8 mouse cellular contexts compared by ENCODE assay signal in genomic region chr1:74900341-74901285, GRCm38 (mm10). TPM values are rescaled to one million over a fixed set of nuclear protein-coding genes. Genes with fewer than 3 reads are reported as not detected.
DNase-seq lines count a peak whose midpoint lies in the region; ATAC-seq and TF ChIP-seq lines count a peak whose summit lies in the region.

No protein-coding gene starts in this region.

- 1% methylated on average over 57 of the region's 66 CpGs for WGBS in forebrain, postnatal 0 days
- WGBS in limb, embryonic 11.5 days = under 1% methylated on average over 64 of the region's 66 CpGs
- WGBS in midbrain, embryonic 14.5 days = under 1% methylated on average over 66 of the region's 66 CpGs

- H3K9ac ChIP-seq in forebrain, postnatal 0 days = no peak overlapping the region
- no peak overlapping the region for H3K9ac ChIP-seq in limb, embryonic 11.5 days (ENCODE audit: low read length)
- H3K9ac ChIP-seq in midbrain, embryonic 14.5 days (replicated peaks; ENCODE audit: low read length) = peak overlapping the region; percentile 29; the same call in 1 of the 2 replicates

- H3K4me3 ChIP-seq in forebrain, postnatal 0 days (ENCODE audit: low read depth, low read length) = peak overlapping the region; percentile 25
- peak overlapping the region; percentile 17 for H3K4me3 ChIP-seq in limb, embryonic 11.5 days (ENCODE audit: low read depth, low read length)
- H3K4me3 ChIP-seq in midbrain, embryonic 14.5 days (replicated peaks; ENCODE audit: low read depth, low read length) = peak overlapping the region; percentile 34

- no peak for TF ChIP-seq CTCF in forebrain, postnatal 0 days (IDR thresholded peaks at IDR 0.05; ENCODE audit: low read depth)

- no peaks in the 10 kb centered on the region for H3K36me3 ChIP-seq in forebrain, postnatal 0 days (ENCODE audit: insufficient read depth)
- no peaks in the 10 kb centered on the region for H3K36me3 ChIP-seq in limb, embryonic 11.5 days (ENCODE audit: control insufficient read depth, insufficient read depth, low read length)
- H3K36me3 ChIP-seq in midbrain, embryonic 14.5 days (ENCODE audit: control insufficient read depth, insufficient read depth, low read length) = no peaks in the 10 kb centered on the region

- ATAC-seq in forebrain, postnatal 0 days = 0 out of 2 replicates have a peak, but pooled peaks have one; percentile 21
- ATAC-seq in limb, embryonic 11.5 days (ENCODE audit: insufficient number of reproducible peaks, low FRiP score, low TSS enrichment, low read depth) = no peak
- ATAC-seq in midbrain, embryonic 14.5 days (ENCODE audit: low FRiP score, low TSS enrichment) = no peak

- peak overlapping the region; percentile 49 for H3K4me2 ChIP-seq in forebrain, postnatal 0 days (ENCODE audit: low read depth)
- peak overlapping the region; percentile 59 for H3K4me2 ChIP-seq in limb, embryonic 11.5 days (ENCODE audit: low read depth, severe bottlenecking)
- peak overlapping the region; percentile 63 for H3K4me2 ChIP-seq in midbrain, embryonic 14.5 days (ENCODE audit: low read length)

- H3K4me1 ChIP-seq in forebrain, postnatal 0 days (ENCODE audit: insufficient read depth) = no peaks in the 10 kb centered on the region
- H3K4me1 ChIP-seq in limb, embryonic 11.5 days (ENCODE audit: control insufficient read depth, insufficient read depth, low read length) = peaks cover 18% of the 10 kb centered on the region
- peaks cover 9% of the 10 kb centered on the region for H3K4me1 ChIP-seq in midbrain, embryonic 14.5 days (ENCODE audit: control insufficient read depth, insufficient read depth, low read length)

- intact Hi-C loops in gastrocnemius, postnatal 14 days (cut with DNase I; ENCODE audit: low total_unique reads) = no loop called here
- intact Hi-C loops in heart, postnatal 36 days (cut with DNase I) = loop anchor here (2.0 kb wide), 1 partner anchor 18 kb away; no protein-coding TSS in a partner anchor

- DNase-seq in ovary, postnatal 36 days (ENCODE audit: low spot score) = peak; percentile 35
- DNase-seq in ovary, postnatal 10 days (ENCODE audit: low spot score) = no peak
- no peak for DNase-seq in forebrain, postnatal 0 days
- peak; percentile 57 for DNase-seq in limb, embryonic 11.5 days (ENCODE audit: low spot score)
- DNase-seq in midbrain, embryonic 14.5 days = peak; percentile 55
- DNase-seq in thymus, postnatal 25 days = no peak
- no peak for DNase-seq in gastrocnemius, postnatal 14 days
- no peak for DNase-seq in heart, postnatal 36 days

- H3K9me3 ChIP-seq in forebrain, postnatal 0 days (ENCODE audit: low read length) = no peaks in the 10 kb centered on the region
- H3K9me3 ChIP-seq in limb, embryonic 11.5 days (ENCODE audit: control insufficient read depth, low read length) = no peaks in the 10 kb centered on the region; the same call in 1 of the 2 replicates
- H3K9me3 ChIP-seq in midbrain, embryonic 14.5 days (ENCODE audit: control insufficient read depth, low read length) = no peaks in the 10 kb centered on the region

- peaks cover 58% of the 10 kb centered on the region for H3K27me3 ChIP-seq in forebrain, postnatal 0 days (ENCODE audit: insufficient read depth, low read length)
- peaks cover 69% of the 10 kb centered on the region for H3K27me3 ChIP-seq in limb, embryonic 11.5 days (ENCODE audit: control insufficient read depth, insufficient read depth, low read length)
- H3K27me3 ChIP-seq in midbrain, embryonic 14.5 days (ENCODE audit: control insufficient read depth, insufficient read depth, low read length) = peaks cover 52% of the 10 kb centered on the region

- no peak overlapping the region for H3K27ac ChIP-seq in forebrain, postnatal 0 days (ENCODE audit: low read depth, low read length)
- no peak overlapping the region for H3K27ac ChIP-seq in limb, embryonic 11.5 days (replicated peaks; ENCODE audit: low read depth, low read length)
- no peak overlapping the region for H3K27ac ChIP-seq in midbrain, embryonic 14.5 days (replicated peaks; ENCODE audit: low read depth, low read length)

RNA-seq across cellular contexts. Expression of gene Cryba2, which starts 7.7 kb away (rescaled TPM):
- not detected in 2 replicates for total RNA-seq in forebrain, postnatal 0 days (2014; rRNA removed)
- not detected in 2 replicates for polyA plus RNA-seq in forebrain, postnatal 0 days (2015; fragmentation: Nextera tagmentation; extraction: Ambion mirVana)
- not detected in 2 replicates for polyA plus RNA-seq in limb, embryonic 11.5 days (2014; fragmentation: Nextera tagmentation; extraction: Ambion mirVana)
- polyA plus RNA-seq in midbrain, embryonic 14.5 days (2014; fragmentation: Nextera tagmentation; extraction: Ambion mirVana) = 0.77 TPM in 1 of 2 replicates, not detected in the other
- total RNA-seq in gastrocnemius, postnatal 14 days (2021) = not detected
- not detected for total RNA-seq in heart, postnatal 36 days (2021)

RNA-seq across cellular contexts. Expression of gene Fev, which starts 15.4 kb away (rescaled TPM):
- total RNA-seq in forebrain, postnatal 0 days (2014; rRNA removed) = not detected in 2 replicates
- not detected in 2 replicates for polyA plus RNA-seq in forebrain, postnatal 0 days (2015; fragmentation: Nextera tagmentation; extraction: Ambion mirVana)
- not detected in 2 replicates for polyA plus RNA-seq in limb, embryonic 11.5 days (2014; fragmentation: Nextera tagmentation; extraction: Ambion mirVana)
- 3.0 and 3.3 TPM in 2 replicates for polyA plus RNA-seq in midbrain, embryonic 14.5 days (2014; fragmentation: Nextera tagmentation; extraction: Ambion mirVana)
- not detected for total RNA-seq in gastrocnemius, postnatal 14 days (2021)
- total RNA-seq in heart, postnatal 36 days (2021) = not detected

RNA-seq across cellular contexts. Expression of gene Cfap65, which starts 34.8 kb away (rescaled TPM):
- 2.1 and 3.4 TPM in 2 replicates for total RNA-seq in forebrain, postnatal 0 days (2014; rRNA removed)
- 0.52 and 1.1 TPM in 2 replicates for polyA plus RNA-seq in forebrain, postnatal 0 days (2015; fragmentation: Nextera tagmentation; extraction: Ambion mirVana)
- not detected in 2 replicates for polyA plus RNA-seq in limb, embryonic 11.5 days (2014; fragmentation: Nextera tagmentation; extraction: Ambion mirVana)
- polyA plus RNA-seq in midbrain, embryonic 14.5 days (2014; fragmentation: Nextera tagmentation; extraction: Ambion mirVana) = 0.13 and 0.34 TPM in 2 replicates
- total RNA-seq in gastrocnemius, postnatal 14 days (2021) = not detected
- total RNA-seq in heart, postnatal 36 days (2021) = not detected

RNA-seq across cellular contexts. Expression of gene Cdk5r2, which starts 45.9 kb away (rescaled TPM):
- total RNA-seq in forebrain, postnatal 0 days (2014; rRNA removed) = 24.2 and 27.2 TPM in 2 replicates
- polyA plus RNA-seq in forebrain, postnatal 0 days (2015; fragmentation: Nextera tagmentation; extraction: Ambion mirVana) = 9.7 and 10.0 TPM in 2 replicates
- not detected in 2 replicates for polyA plus RNA-seq in limb, embryonic 11.5 days (2014; fragmentation: Nextera tagmentation; extraction: Ambion mirVana)
- 16.5 and 29.9 TPM in 2 replicates for polyA plus RNA-seq in midbrain, embryonic 14.5 days (2014; fragmentation: Nextera tagmentation; extraction: Ambion mirVana)
- under 1 TPM in 1 of 2 experiments, not detected in 1; 0.06 TPM for total RNA-seq in gastrocnemius, postnatal 14 days (2021)
- total RNA-seq in heart, postnatal 36 days (2021) = not detected

RNA-seq across cellular contexts. Expression of gene Ihh, which starts 50.9 kb away (rescaled TPM):
- 0.08 and 0.29 TPM in 2 replicates for total RNA-seq in forebrain, postnatal 0 days (2014; rRNA removed)
- polyA plus RNA-seq in forebrain, postnatal 0 days (2015; fragmentation: Nextera tagmentation; extraction: Ambion mirVana) = 0.11 and 0.19 TPM in 2 replicates
- polyA plus RNA-seq in limb, embryonic 11.5 days (2014; fragmentation: Nextera tagmentation; extraction: Ambion mirVana) = 0.27 and 0.61 TPM in 2 replicates
- 0.16 TPM in 1 of 2 replicates, not detected in the other for polyA plus RNA-seq in midbrain, embryonic 14.5 days (2014; fragmentation: Nextera tagmentation; extraction: Ambion mirVana)
- total RNA-seq in gastrocnemius, postnatal 14 days (2021) = under 1 TPM; 0.10 to 0.20 TPM
- under 1 TPM in 1 of 2 experiments, not detected in 1; 0.14 TPM for total RNA-seq in heart, postnatal 36 days (2021)

Comparison
In these comparisons a context has a peak if more than half of its experiments do, and no peak if none do; other contexts are left out.
1. DNase-seq: peak in ovary, postnatal 36 days (single experiment), limb, embryonic 11.5 days (single experiment) and midbrain, embryonic 14.5 days (single experiment); none in ovary, postnatal 10 days (single experiment), forebrain, postnatal 0 days (single experiment), thymus, postnatal 25 days (single experiment), gastrocnemius, postnatal 14 days (single experiment) and heart, postnatal 36 days (0 of 2).
2. Peak in every context shown above with its lines, with median percentiles within 50 percentile points of each other: H3K4me2 ChIP-seq and H3K4me3 ChIP-seq.